Comparison of ENCODE assay signal across 18 mouse cellular contexts in the genomic region with DNA sequence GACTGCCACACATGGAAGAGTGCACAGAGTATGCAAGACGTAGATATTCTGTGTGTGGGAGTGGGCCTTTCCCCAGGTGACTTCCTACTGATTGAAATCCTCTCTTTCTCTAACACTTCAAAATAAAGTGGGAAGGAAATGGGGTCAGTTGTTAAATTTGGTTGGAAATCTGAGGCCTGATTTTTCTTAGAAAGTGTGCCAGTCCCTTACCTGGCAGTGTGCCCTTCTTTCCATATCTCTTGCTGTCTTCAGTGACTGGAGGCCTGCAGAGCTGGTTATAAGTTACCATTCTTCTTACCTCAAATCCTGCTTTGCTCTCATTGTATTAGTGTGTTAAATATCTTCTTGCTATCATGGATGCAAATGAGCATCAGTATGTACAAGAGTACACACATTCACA.
DNase-seq lines count a peak whose midpoint lies in the region; ATAC-seq and TF ChIP-seq lines count a peak whose summit lies in the region.
"Had no signal": no experiment of that assay in that cellular context is flagged by ENCODE, and none has a peak within 500 bp of the region (broad histone marks: within the 10 kb centered on the region; RNA-seq: fewer than 3 reads in every experiment).

No protein-coding gene starts in this region.

- H3K9ac ChIP-seq in hindbrain, postnatal 0 days (replicated peaks; ENCODE audit: low read length), result no peak overlapping the region
- no peak overlapping the region for H3K9ac ChIP-seq in hindbrain, embryonic 12.5 days
- no peak overlapping the region for H3K9ac ChIP-seq in midbrain, embryonic 13.5 days (replicated peaks)
- no peak overlapping the region for H3K9ac ChIP-seq in midbrain, postnatal 0 days (replicated peaks; ENCODE audit: low read length, poor library complexity, severe bottlenecking)
- no peak overlapping the region for H3K9ac ChIP-seq in forebrain, postnatal 0 days
- H3K9ac ChIP-seq: embryonic facial prominence, embryonic 12.5 days; limb, embryonic 12.5 days had no signal

- H3K36me3 ChIP-seq in hindbrain, postnatal 0 days (ENCODE audit: insufficient read depth, low read length), result no peaks in the 10 kb centered on the region
- H3K36me3 ChIP-seq in hindbrain, embryonic 12.5 days, result no peaks in the 10 kb centered on the region
- H3K36me3 ChIP-seq in midbrain, embryonic 13.5 days, result no peaks in the 10 kb centered on the region
- no peaks in the 10 kb centered on the region for H3K36me3 ChIP-seq in midbrain, postnatal 0 days (ENCODE audit: insufficient read depth, low read length)
- no peaks in the 10 kb centered on the region for H3K36me3 ChIP-seq in forebrain, postnatal 0 days (ENCODE audit: insufficient read depth)
- H3K36me3 ChIP-seq: embryonic facial prominence, embryonic 12.5 days; limb, embryonic 12.5 days had no signal

- 54% methylated on average over 1 of the region's 1 CpGs for WGBS in hindbrain, postnatal 0 days
- 71% methylated on average over 1 of the region's 1 CpGs for WGBS in hindbrain, embryonic 12.5 days
- WGBS in midbrain, embryonic 13.5 days, result 78% methylated on average over 1 of the region's 1 CpGs
- WGBS in midbrain, postnatal 0 days, result 73% methylated on average over 1 of the region's 1 CpGs
- WGBS in forebrain, postnatal 0 days, result 43% methylated on average over 1 of the region's 1 CpGs

- H3K27me3 ChIP-seq in hindbrain, postnatal 0 days (ENCODE audit: insufficient read depth, low read length), result no peaks in the 10 kb centered on the region
- H3K27me3 ChIP-seq in hindbrain, embryonic 12.5 days, result no peaks in the 10 kb centered on the region
- H3K27me3 ChIP-seq in midbrain, embryonic 13.5 days, result no peaks in the 10 kb centered on the region
- no peaks in the 10 kb centered on the region for H3K27me3 ChIP-seq in midbrain, postnatal 0 days (ENCODE audit: insufficient read depth, low read length)
- H3K27me3 ChIP-seq in forebrain, postnatal 0 days (ENCODE audit: insufficient read depth, low read length), result no peaks in the 10 kb centered on the region
- H3K27me3 ChIP-seq: embryonic facial prominence, embryonic 12.5 days; limb, embryonic 12.5 days had no signal

- peak overlapping the region; percentile 60; the same call in 1 of the 2 replicates for H3K27ac ChIP-seq in hindbrain, postnatal 0 days
- no peak overlapping the region for H3K27ac ChIP-seq in hindbrain, embryonic 12.5 days
- H3K27ac ChIP-seq in midbrain, embryonic 13.5 days, result 0 out of 2 replicates have a peak overlapping the region, but pooled peaks have one; percentile 9
- no peak overlapping the region for H3K27ac ChIP-seq in midbrain, postnatal 0 days (ENCODE audit: low read depth, low read length)
- H3K27ac ChIP-seq in forebrain, postnatal 0 days (ENCODE audit: low read depth, low read length), result 0 out of 2 replicates have a peak overlapping the region, but pooled peaks have one; percentile 45
- H3K27ac ChIP-seq: embryonic facial prominence, embryonic 12.5 days; kidney, postnatal 0 days; limb, embryonic 12.5 days; stomach, postnatal 0 days had no signal

- ATAC-seq in hindbrain, postnatal 0 days, result no peak
- ATAC-seq in hindbrain, embryonic 12.5 days (ENCODE audit: low FRiP score), result no peak
- no peak for ATAC-seq in midbrain, embryonic 13.5 days
- no peak for ATAC-seq in midbrain, postnatal 0 days (ENCODE audit: low FRiP score)
- ATAC-seq in forebrain, postnatal 0 days, result no peak

- H3K4me2 ChIP-seq in hindbrain, postnatal 0 days (ENCODE audit: low read depth, low read length), result no peak overlapping the region
- H3K4me2 ChIP-seq in hindbrain, embryonic 12.5 days (replicated peaks), result no peak overlapping the region
- no peak overlapping the region for H3K4me2 ChIP-seq in midbrain, embryonic 13.5 days (replicated peaks)
- no peak overlapping the region for H3K4me2 ChIP-seq in midbrain, postnatal 0 days (ENCODE audit: low read depth, low read length, poor library complexity, severe bottlenecking)
- H3K4me2 ChIP-seq in forebrain, postnatal 0 days (ENCODE audit: low read depth), result no peak overlapping the region
- H3K4me2 ChIP-seq: embryonic facial prominence, embryonic 12.5 days; limb, embryonic 12.5 days had no signal

- H3K4me1 ChIP-seq in hindbrain, postnatal 0 days (ENCODE audit: insufficient read depth, low read length), result 0 out of 2 replicates have a peak, but pooled peaks cover 9% of the 10 kb centered on the region
- peaks cover 19% of the 10 kb centered on the region for H3K4me1 ChIP-seq in hindbrain, embryonic 12.5 days
- peaks cover 44% of the 10 kb centered on the region for H3K4me1 ChIP-seq in midbrain, embryonic 13.5 days (replicated peaks)
- H3K4me1 ChIP-seq in midbrain, postnatal 0 days (ENCODE audit: insufficient read depth, low read length), result no peaks in the 10 kb centered on the region
- peaks cover 19% of the 10 kb centered on the region; the same call in 1 of the 2 replicates for H3K4me1 ChIP-seq in forebrain, postnatal 0 days (ENCODE audit: insufficient read depth)
- H3K4me1 ChIP-seq: limb, embryonic 12.5 days had no signal

- no peak for DNase-seq in hindbrain, postnatal 0 days (ENCODE audit: low spot score)
- DNase-seq in midbrain, postnatal 0 days (ENCODE audit: low spot score), result no peak
- no peak for DNase-seq in forebrain, postnatal 0 days
- no peak for DNase-seq in embryo, embryonic 11 days
- DNase-seq in urinary bladder, postnatal 25 days (ENCODE audit: low spot score), result no peak
- DNase-seq: B cell, adult 2 months; cerebellum, adult 18-20 months; cerebellum, postnatal 14 days; right cerebral cortex, postnatal 14 days; thymus, adult 2 months; thymus, postnatal 4 days had no signal

- no peaks in the 10 kb centered on the region for H3K9me3 ChIP-seq in hindbrain, postnatal 0 days (ENCODE audit: low read length)
- H3K9me3 ChIP-seq in hindbrain, embryonic 12.5 days (replicated peaks), result no peaks in the 10 kb centered on the region
- no peaks in the 10 kb centered on the region for H3K9me3 ChIP-seq in midbrain, embryonic 13.5 days
- H3K9me3 ChIP-seq in midbrain, postnatal 0 days (ENCODE audit: low read length), result no peaks in the 10 kb centered on the region
- no peaks in the 10 kb centered on the region for H3K9me3 ChIP-seq in forebrain, postnatal 0 days (ENCODE audit: low read length)
- H3K9me3 ChIP-seq: embryonic facial prominence, embryonic 12.5 days; limb, embryonic 12.5 days; megakaryocyte, embryonic 14.5 days had no signal

- TF ChIP-seq CTCF in hindbrain, postnatal 0 days (IDR thresholded peaks at IDR 0.05; ENCODE audit: low read depth), result no peak
- TF ChIP-seq CTCF in midbrain, postnatal 0 days (IDR thresholded peaks at IDR 0.05), result no peak
- no peak for TF ChIP-seq CTCF in forebrain, postnatal 0 days (IDR thresholded peaks at IDR 0.05; ENCODE audit: low read depth)

- no peak overlapping the region for H3K4me3 ChIP-seq in hindbrain, postnatal 0 days (ENCODE audit: low read length)
- no peak overlapping the region for H3K4me3 ChIP-seq in hindbrain, embryonic 12.5 days
- no peak overlapping the region for H3K4me3 ChIP-seq in midbrain, embryonic 13.5 days (replicated peaks)
- no peak overlapping the region for H3K4me3 ChIP-seq in midbrain, postnatal 0 days (ENCODE audit: low read depth, low read length)
- no peak overlapping the region for H3K4me3 ChIP-seq in forebrain, postnatal 0 days (ENCODE audit: low read depth, low read length)
- H3K4me3 ChIP-seq: embryonic facial prominence, embryonic 12.5 days; limb, embryonic 12.5 days; megakaryocyte, embryonic 14.5 days had no signal

Comparison
In these comparisons a context has a peak if more than half of its experiments do, and no peak if none do; other contexts are left out.
1. H3K27ac ChIP-seq: peak in hindbrain, postnatal 0 days (single experiment), midbrain, embryonic 13.5 days (single experiment) and forebrain, postnatal 0 days (single experiment); none in hindbrain, embryonic 12.5 days (single experiment) and midbrain, postnatal 0 days (single experiment).